Mouse (Mus musculus) adrenal gland, adult 8-10 months (tissue): Measurements from ENCODE around the gene Tesmin. TPM values are rescaled to one million over a fixed set of nuclear protein-coding genes. Genes with fewer than 3 reads are reported as not detected.
A peak's percentile ranks its signal among the peaks of the same experiment; 100 is the strongest.

Experiments used
- DNase-seq: peaks from one replicate; pipeline ENCODE4 v3.0.0; 2022
- total RNA-seq, 4 experiments: library from RNA; stranded (reverse); gene quantifications; 2 replicates each; pipeline ENCODE4 v1.2.4; 2022

Tesmin gene
- total RNA-seq, 4 experiments from 2014 or later = 0.23 to 0.91 (median 0.31) TPM

GRCm38 (mm10) chr19:3394216-3394615, 5.6 kb downstream of the Tesmin start:
- no peak for DNase-seq

- no peak for DNase-seq
Observed at GRCm38 (mm10) chr19:3400057-3400456, 11.4 kb downstream of the Tesmin start.

- no peak for DNase-seq
Observed at GRCm38 (mm10) chr19:3401504-3401903, 12.8 kb downstream of the Tesmin start.

- DNase-seq = no peak
Observed at GRCm38 (mm10) chr19:3401943-3402342, 13.3 kb downstream of the Tesmin start.

GRCm38 (mm10) chr19:3402390-3402789, 13.7 kb downstream of the Tesmin start:
- no peak for DNase-seq

- DNase-seq = no peak
Observed at GRCm38 (mm10) chr19:3404030-3404429, 15.4 kb downstream of the Tesmin start.

GRCm38 (mm10) chr19:3405531-3406281, 17.0 kb downstream of the Tesmin start:
- DNase-seq = no peak

GRCm38 (mm10) chr19:3414268-3414733, 25.6 kb downstream of the Tesmin start, which contains the start of gene Gal:
TSS of gene Gal (minus strand) at chr19:3414544.
- no peak for DNase-seq

GRCm38 (mm10) chr19:3419251-3419650, 30.6 kb downstream of the Tesmin start:
- DNase-seq = peak; percentile 7

- no peak for DNase-seq
Observed at GRCm38 (mm10) chr19:3422488-3422887, 33.8 kb downstream of the Tesmin start.

- DNase-seq = no peak
Observed at GRCm38 (mm10) chr19:3422981-3423380, 34.3 kb downstream of the Tesmin start.

GRCm38 (mm10) chr19:3424214-3424613, 35.6 kb downstream of the Tesmin start:
- no peak for DNase-seq

- no peak for DNase-seq
Observed at GRCm38 (mm10) chr19:3428057-3428830, 39.6 kb downstream of the Tesmin start.

GRCm38 (mm10) chr19:3429156-3429816, 40.6 kb downstream of the Tesmin start:
- no peak for DNase-seq

GRCm38 (mm10) chr19:3431066-3431465, 42.4 kb downstream of the Tesmin start:
- no peak for DNase-seq

GRCm38 (mm10) chr19:3431969-3432368, 43.3 kb downstream of the Tesmin start:
- DNase-seq = no peak

- no peak for DNase-seq
Observed at GRCm38 (mm10) chr19:3434124-3434523, 45.5 kb downstream of the Tesmin start.

GRCm38 (mm10) chr19:3434641-3435040, 46.0 kb downstream of the Tesmin start:
- no peak for DNase-seq

GRCm38 (mm10) chr19:3435824-3436223, 47.2 kb downstream of the Tesmin start:
- DNase-seq = no peak

GRCm38 (mm10) chr19:3436840-3437239, 48.2 kb downstream of the Tesmin start:
- DNase-seq = no peak

GRCm38 (mm10) chr19:3437980-3438379, 49.3 kb downstream of the Tesmin start:
- DNase-seq = no peak

GRCm38 (mm10) chr19:3440667-3441066, 52.0 kb downstream of the Tesmin start:
- no peak for DNase-seq

GRCm38 (mm10) chr19:3441092-3441491, 52.4 kb downstream of the Tesmin start:
- no peak for DNase-seq
